Mouse (Mus musculus) MEL (cell line): Measurements from ENCODE around the gene Unc45a. TPM values are rescaled to one million over a fixed set of nuclear protein-coding genes. Genes with fewer than 3 reads are reported as not detected.

Experiments
- DNase-seq: peaks from one replicate; pipeline ENCODE4 v3.0.0; 2011; ENCODE audit warnings: low read depth, low spot score
- H3K27ac ChIP-seq: 2 replicates; pipeline ENCODE4 v1.5.1; 2012; ENCODE audit warnings: low read depth, mild to moderate bottlenecking, control low read depth, low read length, moderate library complexity; ENCODE audit not compliant: control insufficient read depth
- H3K27me3 ChIP-seq, 2 experiments: fragments of 150-350 bp in 1 of 2; sonication (generic) in 1 of 2; 2 replicates each; pipeline ENCODE4 v1.6.1; 2012; ENCODE audit warnings: low read length in 2 of 2, mild to moderate bottlenecking in 2 of 2, improper control_type of control experiment in 1 of 2, moderate library complexity in 1 of 2; ENCODE audit not compliant: insufficient read depth in 2 of 2, control insufficient read depth in 1 of 2
- H3K36me3 ChIP-seq, 2 experiments: 2 replicates each; pipeline ENCODE4 v1.6.1; 2012 to 2014; ENCODE audit warnings: low read length in 2 of 2, improper control_type of control experiment in 1 of 2, inconsistent platforms in 1 of 2, mild to moderate bottlenecking in 1 of 2; ENCODE audit not compliant: insufficient read depth in 2 of 2, control insufficient read depth in 1 of 2
- H3K4me1 ChIP-seq, 2 experiments: fragments of 150-350 bp in 1 of 2; sonication (generic) in 1 of 2; 2 replicates each; pipeline ENCODE4 v1.6.1; 2012; ENCODE audit warnings: low read length in 2 of 2, improper control_type of control experiment in 1 of 2, mild to moderate bottlenecking in 1 of 2; ENCODE audit not compliant: insufficient read depth in 2 of 2, control insufficient read depth in 1 of 2
- H3K4me3 ChIP-seq, 2 experiments: fragments of 150-350 bp in 1 of 2; sonication (generic) in 1 of 2; 2 replicates each; pipeline ENCODE4 v1.5.1; 2012; ENCODE audit warnings: low read depth in 2 of 2, low read length in 2 of 2, mild to moderate bottlenecking in 2 of 2, moderate library complexity in 2 of 2, control low read depth in 1 of 2, improper control_type of control experiment in 1 of 2; ENCODE audit not compliant: control insufficient read depth in 1 of 2, insufficient read depth in 1 of 2
- H3K79me2 ChIP-seq: 2 replicates; pipeline ENCODE4 v1.6.1; 2012; ENCODE audit warnings: mild to moderate bottlenecking, low read length, moderate library complexity; ENCODE audit not compliant: control insufficient read depth, poor library complexity, insufficient read depth
- H3K9ac ChIP-seq: 2 replicates; pipeline ENCODE4 v1.6.1; 2012; ENCODE audit warnings: low read depth, mild to moderate bottlenecking, control low read depth, low read length, moderate library complexity; ENCODE audit not compliant: control insufficient read depth, poor library complexity, severe bottlenecking
- H3K9me3 ChIP-seq: fragments of 150-350 bp; sonication (generic); replicated peaks from 2 replicates; pipeline ENCODE4 v1.6.1; 2012; ENCODE audit warnings: mild to moderate bottlenecking, low read length, improper control_type of control experiment, moderate library complexity; ENCODE audit not compliant: insufficient read depth
- CHD1 ChIP-seq: IDR thresholded peaks from 2 replicates; pipeline ENCODE4 v1.6.1; 2012; ENCODE audit warnings: low read depth, mild to moderate bottlenecking, inconsistent platforms, low read length, improper control_type of control experiment
- CHD2 ChIP-seq: IDR thresholded peaks from 2 replicates; pipeline ENCODE4 v1.6.1; 2011; ENCODE audit warnings: low read length, improper control_type of control experiment
- ETS1 ChIP-seq: IDR thresholded peaks from 2 replicates; pipeline ENCODE4 v1.6.1; 2012; ENCODE audit warnings: low read depth, mild to moderate bottlenecking, inconsistent platforms, low read length, improper control_type of control experiment, moderate library complexity
- GABPA ChIP-seq: IDR thresholded peaks from 2 replicates; pipeline ENCODE4 v1.6.1; 2012; ENCODE audit warnings: low read depth, mild to moderate bottlenecking, inconsistent platforms, low read length, improper control_type of control experiment, moderate library complexity
- JUND ChIP-seq: IDR thresholded peaks from 2 replicates; pipeline ENCODE4 v1.6.1; 2011; ENCODE audit warnings: low read depth, mild to moderate bottlenecking, improper control_type of control experiment, low read length
- MAZ ChIP-seq: IDR thresholded peaks from 2 replicates; pipeline ENCODE4 v1.6.1; 2012; ENCODE audit warnings: low read depth, mild to moderate bottlenecking, inconsistent platforms, low read length, improper control_type of control experiment
- MEF2A ChIP-seq: IDR thresholded peaks from 2 replicates; pipeline ENCODE4 v1.6.1; 2014; ENCODE audit warnings: low read depth, mild to moderate bottlenecking, inconsistent platforms, low read length, improper control_type of control experiment; ENCODE audit not compliant: poor library complexity, insufficient replicate concordance, severe bottlenecking; ENCODE audit errors: extremely low read depth
- MXI1 ChIP-seq: IDR thresholded peaks from 2 replicates; pipeline ENCODE4 v1.6.1; 2011; ENCODE audit warnings: mild to moderate bottlenecking, low read depth, low read length, improper control_type of control experiment
- MYB ChIP-seq: IDR thresholded peaks from 2 replicates; pipeline ENCODE4 v1.6.1; 2011; ENCODE audit warnings: mild to moderate bottlenecking, low read depth, low read length, improper control_type of control experiment
- NELFE ChIP-seq: IDR thresholded peaks from 2 replicates; pipeline ENCODE4 v1.6.1; 2011; ENCODE audit warnings: low read depth, low read length, improper control_type of control experiment
- POLR2A ChIP-seq, 2 experiments: IDR thresholded peaks; 2 replicates each; pipeline ENCODE4 v1.6.1; 2011 to 2012; ENCODE audit warnings: low read length in 2 of 2, mild to moderate bottlenecking in 2 of 2, control low read depth in 1 of 2, improper control_type of control experiment in 1 of 2, low read depth in 1 of 2, moderate library complexity in 1 of 2; ENCODE audit not compliant: control insufficient read depth in 1 of 2, insufficient read depth in 1 of 2, poor library complexity in 1 of 2
- POLR2AphosphoS2 ChIP-seq: IDR thresholded peaks from 2 replicates; pipeline ENCODE4 v1.6.1; 2011; ENCODE audit warnings: low read length, improper control_type of control experiment
- POLR2AphosphoS5 ChIP-seq: IDR thresholded peaks from 2 replicates; pipeline ENCODE4 v1.6.1; 2012; ENCODE audit warnings: low read depth, borderline replicate concordance, mild to moderate bottlenecking, inconsistent platforms, low read length, moderate library complexity, mixed read lengths
- SIN3A ChIP-seq: IDR thresholded peaks from 2 replicates; pipeline ENCODE4 v1.6.1; 2012; ENCODE audit warnings: low read length, improper control_type of control experiment, inconsistent platforms
- SMC3 ChIP-seq: IDR thresholded peaks from 2 replicates; pipeline ENCODE4 v1.6.1; 2011; ENCODE audit warnings: low read depth, low read length, improper control_type of control experiment
- TCF12 ChIP-seq: IDR thresholded peaks from 2 replicates; pipeline ENCODE4 v1.6.1; 2014; ENCODE audit warnings: low read depth, mild to moderate bottlenecking, inconsistent platforms, low read length, improper control_type of control experiment, moderate library complexity
- UBTF ChIP-seq: IDR thresholded peaks from 2 replicates; pipeline ENCODE4 v1.6.1; 2012; ENCODE audit warnings: low read depth, mild to moderate bottlenecking, inconsistent platforms, low read length, improper control_type of control experiment, moderate library complexity, borderline replicate concordance; ENCODE audit not compliant: insufficient read depth
- USF1 ChIP-seq: IDR thresholded peaks from 2 replicates; pipeline ENCODE4 v1.6.1; 2014; ENCODE audit warnings: low read depth, mild to moderate bottlenecking, inconsistent platforms, low read length, improper control_type of control experiment, moderate library complexity
- USF2 ChIP-seq, 2 experiments: IDR thresholded peaks; 2 replicates each; pipeline ENCODE4 v1.6.1; 2011 to 2012; ENCODE audit warnings: improper control_type of control experiment in 2 of 2, low read length in 2 of 2, borderline replicate concordance in 1 of 2, inconsistent platforms in 1 of 2, low read depth in 1 of 2, mild to moderate bottlenecking in 1 of 2; ENCODE audit not compliant: insufficient read depth in 1 of 2
- ZKSCAN1 ChIP-seq: IDR thresholded peaks from 2 replicates; pipeline ENCODE4 v1.6.1; 2012; ENCODE audit warnings: low read depth, mild to moderate bottlenecking, inconsistent platforms, low read length, improper control_type of control experiment, moderate library complexity
- polyA plus RNA-seq, 2 experiments: library from polyadenylated mRNA; stranded (reverse) in 1 of 2; unstranded in 1 of 2; fragments of >175 nt in 1 of 2; fragments of >200 nt in 1 of 2; gene quantifications; 2 replicates each; pipeline versions ENCODE4 v1.2.1 to v1.2.4; 2012; ENCODE audit warnings: low replicate concordance in 2 of 2, low read depth in 1 of 2; ENCODE audit not compliant: insufficient read length in 2 of 2, insufficient read depth in 1 of 2, missing spikeins in 1 of 2
- total RNA-seq: library from RNA; depleted of rRNA; stranded (reverse); fragments of 300-350 nt; gene quantifications from 2 replicates; pipeline ENCODE4 v1.2.3, GENCODE M21; 2012

Unc45a gene
- total and polyA plus RNA-seq, 3 experiments, result 26.1 to 28.2 TPM; not detected in 1

DNA sequence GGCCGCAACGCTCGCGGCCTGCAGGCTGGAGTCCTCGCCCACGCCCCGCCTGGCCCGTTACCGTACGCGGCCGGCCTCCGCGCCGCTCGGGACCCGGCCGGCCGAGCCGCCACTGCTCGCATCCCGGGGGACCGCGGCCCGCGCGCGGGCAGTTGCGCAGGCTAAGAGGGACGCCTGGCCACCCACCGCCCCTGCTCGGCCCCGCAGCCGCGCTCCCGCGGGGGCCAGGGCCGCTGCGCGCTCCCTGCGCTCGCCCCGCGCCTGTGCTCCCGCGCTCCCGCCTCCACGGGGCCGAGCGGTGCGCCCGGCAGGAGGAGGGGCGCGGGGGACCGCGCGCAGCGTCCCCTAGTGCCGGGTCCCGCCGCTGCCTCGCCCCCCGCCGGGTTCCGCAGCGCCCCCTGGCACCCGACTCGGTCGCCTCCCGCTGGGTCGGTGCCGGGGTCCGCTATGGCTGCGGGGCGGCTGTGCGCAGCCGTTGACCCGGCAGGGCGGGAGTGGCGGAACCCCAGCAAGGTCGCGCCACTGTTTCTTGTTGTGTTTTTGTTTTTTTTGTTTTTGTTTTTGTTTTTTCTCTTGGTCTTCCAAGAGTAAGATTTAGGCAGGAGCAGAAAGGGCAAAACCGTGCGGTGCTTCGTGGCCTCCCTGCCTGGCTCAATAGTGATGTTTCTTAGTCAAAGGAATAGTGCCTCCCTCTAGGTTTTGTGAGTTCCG, 30.4 kb upstream of the Unc45a start, which contains the start of gene Man2a2 (continued):
- TF ChIP-seq TCF12 (peak; percentile 52; the same call in 1 of the 2 replicates), USF1 (no peak), MYB (no peak), POLR2AphosphoS5 (no peak), ZKSCAN1 (no peak), GABPA (no peak), USF2 (IDR thresholded peaks at IDR 0.05; ENCODE audit: borderline replicate concordance in 1 of 2, insufficient read depth in 1 of 2, low read depth in 1 of 2, low read length in 2 of 2) (no peak), UBTF (0 out of 2 replicates have a peak, but pooled peaks have one; percentile 67), JUND (no peak), MXI1 (no peak), POLR2AphosphoS2 (no peak), SMC3 (peak; percentile 36), CHD2 (no peak), MAZ (peak; percentile 66; the same call in 1 of the 2 replicates)
- TF ChIP-seq, all 39 proteins: peak for 9

DNA sequence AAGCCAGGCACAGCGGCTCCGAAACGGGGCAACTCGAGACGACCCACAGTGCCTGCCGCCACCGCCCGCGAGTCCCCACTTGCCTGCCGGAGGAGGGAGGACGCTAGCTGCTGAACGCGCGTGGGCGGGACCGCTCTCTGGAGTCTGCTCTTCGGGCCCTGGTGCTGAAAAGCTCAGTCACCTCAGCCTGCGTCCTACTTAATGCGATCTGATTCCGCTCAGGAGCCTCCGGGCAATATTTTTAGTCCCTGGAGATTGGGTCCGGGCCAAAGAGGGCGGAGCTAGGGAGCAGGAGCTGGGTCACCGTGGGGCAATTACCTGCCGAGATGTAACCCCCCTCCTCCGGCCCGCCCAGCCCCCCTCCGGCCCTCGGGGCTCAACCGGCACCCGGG, 29.8 kb upstream of the Unc45a start:
- Histone ChIP-seq H3K4me1 (peaks cover 8 to 47% of the 10 kb centered on the region in 2 experiments), H3K9me3 (no peaks in the 10 kb centered on the region), H3K4me3 (peak overlapping the region; percentile 80 to 85), H3K27me3 (no peaks in the 10 kb centered on the region), H3K27ac (peak overlapping the region; percentile 68), H3K36me3 (peaks cover 0 to 30% of the 10 kb centered on the region in 2 experiments; a peak in 2 of 4 replicates), H3K9ac (peak overlapping the region; percentile 88), H3K79me2 (peaks cover 3% of the 10 kb centered on the region; the same call in 1 of the 2 replicates)
- DNase-seq, result peak; percentile 88
- no peak for TF ChIP-seq JUND
- TF ChIP-seq NELFE, result no peak; the same call in 1 of the 2 replicates
- 0 out of 2 replicates have a peak, but pooled peaks have one; percentile 15 for TF ChIP-seq ETS1
- no peak for TF ChIP-seq CHD1
- TF ChIP-seq POLR2A (IDR thresholded peaks at IDR 0.05; ENCODE audit: control insufficient read depth in 1 of 2, insufficient read depth in 1 of 2, low read depth in 1 of 2, low read length in 2 of 2, poor library complexity in 1 of 2), result peak; percentile 17 to 32; a peak in 1 of 4 replicates
- peak; percentile 67 for TF ChIP-seq SIN3A
- no peak for TF ChIP-seq TCF12
- no peak for TF ChIP-seq USF2 (IDR thresholded peaks at IDR 0.05; ENCODE audit: borderline replicate concordance in 1 of 2, insufficient read depth in 1 of 2, low read depth in 1 of 2, low read length in 2 of 2)
- no peak for TF ChIP-seq MEF2A
- no peak for TF ChIP-seq GABPA
